10 mouse cellular contexts compared by ENCODE assay signal in genomic region chr12:105526829-105527228, GRCm38 (mm10). TPM values are rescaled to one million over a fixed set of nuclear protein-coding genes. Genes with fewer than 3 reads are reported as not detected.
A peak's percentile ranks its signal among the peaks of the same experiment; 100 is the strongest.
DNase-seq lines count a peak whose midpoint lies in the region; ATAC-seq and TF ChIP-seq lines count a peak whose summit lies in the region.
"Had no signal": no experiment of that assay in that cellular context is flagged by ENCODE, and none has a peak within 500 bp of the region (broad histone marks: within the 10 kb centered on the region; RNA-seq: fewer than 3 reads in every experiment).

No protein-coding gene starts in this region.

- no peaks in the 10 kb centered on the region for H3K27me3 ChIP-seq in forebrain, postnatal 0 days (ENCODE audit: insufficient read depth, low read length)
- no peaks in the 10 kb centered on the region for H3K27me3 ChIP-seq in forebrain, embryonic 13.5 days
- no peaks in the 10 kb centered on the region for H3K27me3 ChIP-seq in kidney, postnatal 0 days (ENCODE audit: insufficient read depth, low read length)
- H3K27me3 ChIP-seq in lung, embryonic 15.5 days = no peaks in the 10 kb centered on the region
- H3K27me3 ChIP-seq: CH12.LX had no signal

- WGBS in forebrain, postnatal 0 days = 53% methylated on average over 5 of the region's 5 CpGs
- 74% methylated on average over 5 of the region's 5 CpGs for WGBS in forebrain, embryonic 13.5 days
- WGBS in kidney, postnatal 0 days = 38% methylated on average over 5 of the region's 5 CpGs
- WGBS in lung, embryonic 15.5 days = 3% methylated on average over 5 of the region's 5 CpGs

- TF ChIP-seq CTCF in forebrain, postnatal 0 days (IDR thresholded peaks at IDR 0.05; ENCODE audit: low read depth) = no peak
- TF ChIP-seq CTCF in kidney, postnatal 0 days (IDR thresholded peaks at IDR 0.05; ENCODE audit: low read depth) = 0 out of 2 replicates have a peak, but pooled peaks have one; percentile 17

- DNase-seq in forebrain, postnatal 0 days = peak; percentile 41
- DNase-seq in adrenal gland, postnatal 10 days = peak; percentile 39
- DNase-seq in gastrocnemius, postnatal 25 days = peak; percentile 72
- peak; percentile 89 for DNase-seq in kidney, postnatal 0 days (ENCODE audit: low spot score)

- H3K4me2 ChIP-seq in forebrain, postnatal 0 days (ENCODE audit: low read depth) = no peak overlapping the region
- H3K4me2 ChIP-seq in forebrain, embryonic 13.5 days = no peak overlapping the region
- H3K4me2 ChIP-seq in kidney, postnatal 0 days (ENCODE audit: low read length) = no peak overlapping the region
- H3K4me2 ChIP-seq in lung, embryonic 15.5 days = no peak overlapping the region

- no peaks in the 10 kb centered on the region for H3K4me1 ChIP-seq in forebrain, postnatal 0 days (ENCODE audit: insufficient read depth)
- H3K4me1 ChIP-seq in forebrain, embryonic 13.5 days = 0 out of 2 replicates have a peak, but pooled peaks cover 4% of the 10 kb centered on the region
- no peaks in the 10 kb centered on the region for H3K4me1 ChIP-seq in kidney, postnatal 0 days (replicated peaks; ENCODE audit: insufficient read depth, low read length)
- peaks cover 35% of the 10 kb centered on the region for H3K4me1 ChIP-seq in lung, embryonic 15.5 days

- no peaks in the 10 kb centered on the region; the same call in 1 of the 2 replicates for H3K9me3 ChIP-seq in forebrain, postnatal 0 days (ENCODE audit: low read length)
- H3K9me3 ChIP-seq in forebrain, embryonic 13.5 days (replicated peaks) = no peaks in the 10 kb centered on the region
- no peaks in the 10 kb centered on the region; the same call in 1 of the 2 replicates for H3K9me3 ChIP-seq in kidney, postnatal 0 days (replicated peaks; ENCODE audit: low read length)
- H3K9me3 ChIP-seq in lung, embryonic 15.5 days = no peaks in the 10 kb centered on the region

- H3K27ac ChIP-seq in forebrain, postnatal 0 days (ENCODE audit: low read depth, low read length) = no peak overlapping the region
- H3K27ac ChIP-seq in forebrain, embryonic 13.5 days = no peak overlapping the region
- H3K27ac ChIP-seq in kidney, postnatal 0 days = peak overlapping the region; percentile 44
- H3K27ac ChIP-seq in lung, embryonic 15.5 days = peak overlapping the region; percentile 84

- no peak overlapping the region for H3K4me3 ChIP-seq in forebrain, postnatal 0 days (ENCODE audit: low read depth, low read length)
- H3K4me3 ChIP-seq in forebrain, embryonic 13.5 days = no peak overlapping the region
- H3K4me3 ChIP-seq in kidney, postnatal 0 days (replicated peaks; ENCODE audit: low read depth, low read length) = no peak overlapping the region
- H3K4me3 ChIP-seq in lung, embryonic 15.5 days = no peak overlapping the region
- H3K4me3 ChIP-seq: left cerebral cortex, adult 2 months had no signal

- H3K9ac ChIP-seq in forebrain, postnatal 0 days = no peak overlapping the region
- no peak overlapping the region for H3K9ac ChIP-seq in forebrain, embryonic 13.5 days
- no peak overlapping the region for H3K9ac ChIP-seq in kidney, postnatal 0 days (ENCODE audit: low read depth, low read length)
- H3K9ac ChIP-seq in lung, embryonic 15.5 days = no peak overlapping the region

- H3K36me3 ChIP-seq in forebrain, postnatal 0 days (ENCODE audit: insufficient read depth) = no peaks in the 10 kb centered on the region
- H3K36me3 ChIP-seq in forebrain, embryonic 13.5 days (ENCODE audit: poor library complexity, severe bottlenecking) = no peaks in the 10 kb centered on the region
- no peaks in the 10 kb centered on the region for H3K36me3 ChIP-seq in kidney, postnatal 0 days (ENCODE audit: insufficient read depth, low read length)
- no peaks in the 10 kb centered on the region for H3K36me3 ChIP-seq in lung, embryonic 15.5 days

- ATAC-seq in forebrain, postnatal 0 days = peak; percentile 90
- no peak for ATAC-seq in forebrain, embryonic 13.5 days
- peak; percentile 73 for ATAC-seq in kidney, postnatal 0 days (replicated peaks; ENCODE audit: low FRiP score, low read depth)
- peak; percentile 85 for ATAC-seq in lung, embryonic 15.5 days (ENCODE audit: borderline replicate concordance, extremely low read depth, low FRiP score, low TSS enrichment)
- ATAC-seq in monocyte, adult 5-6 weeks (replicated peaks; ENCODE audit: insufficient number of reproducible peaks, low FRiP score, low TSS enrichment, poor library complexity, severe bottlenecking) = no peak
- ATAC-seq in erythroid progenitor cell, adult 5-6 weeks (replicated peaks; ENCODE audit: low FRiP score, poor library complexity, severe bottlenecking) = no peak

RNA-seq across cellular contexts. Expression of gene Bdkrb2, which starts 36.2 kb away (rescaled TPM):
- 0.92 and 1.7 TPM in 2 replicates for total RNA-seq in forebrain, postnatal 0 days (2014; rRNA removed)
- polyA plus RNA-seq in forebrain, postnatal 0 days (2015; fragmentation: Nextera tagmentation; extraction: Ambion mirVana) = 0.29 and 0.53 TPM in 2 replicates
- polyA plus RNA-seq in forebrain, embryonic 13.5 days (2015; fragmentation: Nextera tagmentation; extraction: Ambion mirVana) = 0.21 and 0.29 TPM in 2 replicates
- total RNA-seq in adrenal gland, postnatal 10 days (2021) = 10 to 100 TPM in 1 of 2 experiments, 1 to 10 TPM in 1; 7.4 to 11.6 TPM
- total RNA-seq in gastrocnemius, postnatal 25 days (2021) = under 1 TPM; 0.35 to 0.49 TPM
- 0.98 and 1.1 TPM in 2 replicates for polyA plus RNA-seq in kidney, postnatal 0 days (2015; fragmentation: Nextera tagmentation; extraction: Ambion mirVana)
- polyA plus RNA-seq in lung, embryonic 15.5 days (2015; fragmentation: Nextera tagmentation; extraction: Ambion mirVana) = 0.93 and 1.3 TPM in 2 replicates
- not detected in 3 replicates for total RNA-seq in monocyte, adult 5-6 weeks (2017)
- not detected in 2 replicates for total RNA-seq in erythroid progenitor cell, adult 5-6 weeks (2015; ENCODE audit: low replicate concordance)
- total RNA-seq in erythroid progenitor cell, adult 5-6 weeks (2017; ENCODE audit: low replicate concordance) = not detected in 2 replicates
- total RNA-seq: CH12.LX had no signal

Comparison
In these comparisons a context has a peak if more than half of its experiments do, and no peak if none do; other contexts are left out.
1. ATAC-seq: peak in forebrain, postnatal 0 days (single experiment), kidney, postnatal 0 days (single experiment) and lung, embryonic 15.5 days (single experiment); none in forebrain, embryonic 13.5 days (single experiment), monocyte, adult 5-6 weeks (single experiment) and erythroid progenitor cell, adult 5-6 weeks (single experiment).
2. DNase-seq: peak in every context shown above with its lines; median percentile 89 in kidney, postnatal 0 days; 72 in gastrocnemius, postnatal 25 days; 41 in forebrain, postnatal 0 days; 39 in adrenal gland, postnatal 10 days.
3. H3K27ac ChIP-seq: peak in kidney, postnatal 0 days (single experiment) and lung, embryonic 15.5 days (single experiment); none in forebrain, postnatal 0 days (single experiment) and forebrain, embryonic 13.5 days (single experiment).